Mouse (Mus musculus) cerebellum, adult 2 months (tissue): ENCODE data around the gene Chat.

Experiments
- CTCF ChIP-seq: fragments of 200-500 bp; IDR thresholded peaks from 2 replicates; pipeline ENCODE4 v1.5.1; 2011; ENCODE audit warnings: low read depth, mild to moderate bottlenecking, control low read depth, low read length, moderate library complexity, borderline replicate concordance; ENCODE audit not compliant: insufficient read depth
- POLR2A ChIP-seq: fragments of 200-500 bp; IDR thresholded peaks from 2 replicates; pipeline ENCODE4 v1.6.1; 2011; ENCODE audit warnings: low read length, control low read depth, borderline replicate concordance; ENCODE audit not compliant: insufficient read depth

DNA sequence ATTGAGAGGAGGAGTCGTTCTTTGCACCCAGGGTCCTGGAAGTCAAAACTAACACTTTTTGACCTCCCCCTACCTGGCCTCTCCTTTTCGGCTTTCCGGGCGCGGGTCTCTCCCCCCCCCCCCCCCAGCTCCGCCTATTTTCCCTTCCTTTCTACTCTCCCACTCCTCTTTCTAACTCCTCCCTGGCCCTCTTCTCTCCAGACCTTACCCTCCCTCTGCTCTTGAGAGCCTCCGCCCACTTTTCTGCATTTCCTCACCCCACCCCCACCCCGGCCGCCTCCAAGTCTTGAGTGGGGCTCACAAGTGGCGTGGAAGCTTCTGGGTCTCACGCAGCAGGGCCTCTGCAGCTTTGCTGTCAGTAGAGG is 301 bp downstream of the Chat start:
- no peak for TF ChIP-seq CTCF
- TF ChIP-seq POLR2A: no peak
